Mouse (Mus musculus) T-helper 1 cell (primary cell): Measurements from ENCODE around the gene Rpusd2.

Experiments
- in situ Hi-C: fragments of 300-600 bp; cut with MboI, MseI; formaldehyde crosslinking; loops from one replicate; pipeline ENCODE4 v1.15.1; 2025; ENCODE audit warnings: high pct_unique_total_duplicates

Rpusd2 gene

GRCm38 (mm10) chr2:119028941-119029551, 5.5 kb upstream of the Rpusd2 start, which contains the start of gene Ccdc32:
Ccdc32 (minus strand) TSS chr2:119029393.
- in situ Hi-C loops, result no loop called here

DNA sequence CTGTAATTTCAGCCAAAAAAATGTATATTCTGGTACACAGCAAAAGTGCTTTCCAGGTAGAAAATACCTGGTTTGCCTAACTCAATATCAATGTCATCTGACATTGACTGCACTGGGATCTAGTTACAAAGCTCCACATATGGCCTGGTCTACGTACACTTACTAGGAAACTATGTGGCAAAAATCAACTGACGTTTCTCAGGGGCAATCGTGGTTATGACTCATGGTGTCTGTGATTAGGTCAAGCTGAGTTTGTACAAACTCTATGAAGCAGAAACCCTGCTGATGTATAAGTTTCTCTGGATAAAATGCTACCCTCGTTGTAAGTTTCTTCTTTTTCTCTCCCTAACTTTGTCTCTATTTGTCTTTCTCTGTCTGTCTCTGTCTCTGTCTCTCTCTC, 2.4 kb upstream of the Rpusd2 start:
- in situ Hi-C loops, result no loop called here

DNA sequence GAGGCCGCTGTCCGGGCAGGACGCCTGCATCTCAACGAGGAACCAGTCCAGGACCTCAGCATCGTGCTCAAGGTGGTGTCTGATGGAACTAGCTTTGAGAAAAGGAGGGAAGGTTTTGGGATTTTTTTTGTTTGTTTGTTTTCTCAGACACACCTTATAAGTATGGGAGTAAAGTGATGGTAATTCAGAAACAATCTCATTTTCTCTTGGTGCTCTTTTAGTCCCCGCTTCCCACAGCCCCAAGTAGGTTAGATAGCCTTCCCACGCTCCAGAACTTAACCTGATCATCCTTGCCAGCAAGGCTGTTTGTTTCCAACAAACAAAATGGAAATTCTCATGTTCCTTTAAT, 781 bp downstream of the Rpusd2 start:
- in situ Hi-C loops, result loop anchor here (5.0 kb wide), 1 partner anchor 257 kb away; no protein-coding TSS in a partner anchor

GRCm38 (mm10) chr2:119040882-119041281, 6.3 kb downstream of the Rpusd2 start:
- in situ Hi-C loops, result no loop called here

DNA sequence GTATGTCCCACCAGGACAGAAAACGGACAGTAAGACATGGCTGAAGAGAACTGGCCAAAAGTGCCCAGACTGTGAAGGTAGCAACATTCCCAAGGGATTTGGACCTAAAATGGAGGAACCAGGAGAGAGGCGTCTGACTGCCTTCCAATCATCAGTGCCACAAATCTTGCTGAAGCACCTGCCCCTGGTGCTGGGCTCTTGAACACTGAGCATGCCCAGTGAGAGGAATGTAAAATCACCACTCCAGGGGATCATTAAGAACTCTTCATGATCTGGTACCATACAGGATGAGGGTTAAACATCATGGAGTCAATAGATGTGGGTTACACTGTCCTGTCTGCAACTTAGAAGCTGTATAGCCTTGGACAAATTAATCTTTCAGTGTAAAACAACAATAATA, 10.6 kb downstream of the Rpusd2 start:
- in situ Hi-C loops, result no loop called here

DNA sequence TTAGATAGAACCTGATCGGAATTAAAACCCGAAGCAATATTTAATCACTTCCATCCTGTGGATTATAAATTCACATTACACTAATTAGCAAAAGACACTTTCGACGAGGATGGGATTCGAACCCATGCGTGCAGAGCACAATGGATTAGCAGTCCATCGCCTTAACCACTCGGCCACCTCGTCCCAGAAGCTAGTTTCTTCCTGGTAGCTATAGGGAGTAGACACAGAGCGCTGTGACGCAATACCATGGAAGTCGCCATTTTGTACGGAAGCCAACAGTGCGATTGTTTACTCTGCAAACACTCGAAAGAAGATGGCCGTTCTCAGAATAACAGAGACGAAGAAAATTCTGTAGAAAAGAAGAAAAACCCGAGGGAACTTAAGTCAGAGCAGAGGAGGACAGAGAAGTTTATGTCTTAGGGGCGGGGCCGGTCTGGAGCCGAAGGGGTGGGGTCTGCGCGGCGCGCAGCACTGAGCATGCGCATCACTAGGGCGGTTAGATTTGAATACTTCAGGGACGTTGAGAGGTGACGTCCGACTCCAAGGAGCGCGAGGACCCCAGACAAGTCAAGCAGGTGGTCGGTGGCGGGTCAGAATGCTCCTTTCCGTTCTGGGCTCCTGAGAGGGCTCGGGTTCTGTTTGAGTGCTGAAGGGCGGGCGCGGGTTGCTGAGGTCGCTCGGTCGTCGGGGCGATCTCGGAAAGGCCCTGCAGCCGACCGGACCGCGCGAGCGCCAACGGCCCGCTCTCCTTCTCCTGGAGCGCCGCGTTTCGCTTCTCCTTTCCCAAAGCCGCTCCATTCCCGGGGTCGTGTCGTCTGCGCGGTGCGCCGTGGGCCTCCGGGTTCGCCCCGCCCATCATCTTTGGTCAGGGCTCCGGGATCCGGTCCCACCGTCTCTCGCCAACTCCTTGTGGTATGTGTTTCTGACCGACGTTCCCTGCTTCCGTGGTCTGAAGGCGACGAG, 12.3 kb downstream of the Rpusd2 start, which contains the start of gene Knl1:
Gene Knl1, plus strand, starts transcription at position 471 of the 963 bp plus-strand sequence.
- in situ Hi-C loops, result no loop called here

- in situ Hi-C loops, result no loop called here
These were observed 13.3 kb downstream of the Rpusd2 start for GRCm38 (mm10) chr2:119047849-119048248.

- in situ Hi-C loops, result no loop called here
These were observed 15.6 kb downstream of the Rpusd2 start for GRCm38 (mm10) chr2:119050132-119050650.

DNA sequence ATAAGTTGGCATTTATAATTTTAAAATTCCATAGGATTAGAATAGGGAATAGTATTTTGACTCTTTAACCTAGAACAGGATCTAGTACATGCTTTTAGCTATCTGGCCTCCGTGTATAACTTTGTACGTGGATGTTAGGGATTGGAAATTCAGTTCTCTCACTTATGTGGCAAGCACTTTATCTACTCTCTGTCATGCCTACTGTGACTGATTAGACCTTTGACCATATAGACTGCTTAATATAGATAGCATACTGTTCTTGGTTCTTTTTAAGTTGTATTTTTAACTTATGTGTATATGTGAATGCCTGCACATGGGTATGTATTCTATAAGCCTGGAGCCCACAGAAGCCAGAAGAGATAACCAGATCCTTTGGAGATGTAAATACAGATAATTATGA, 25.5 kb downstream of the Rpusd2 start:
- in situ Hi-C loops, result no loop called here

DNA sequence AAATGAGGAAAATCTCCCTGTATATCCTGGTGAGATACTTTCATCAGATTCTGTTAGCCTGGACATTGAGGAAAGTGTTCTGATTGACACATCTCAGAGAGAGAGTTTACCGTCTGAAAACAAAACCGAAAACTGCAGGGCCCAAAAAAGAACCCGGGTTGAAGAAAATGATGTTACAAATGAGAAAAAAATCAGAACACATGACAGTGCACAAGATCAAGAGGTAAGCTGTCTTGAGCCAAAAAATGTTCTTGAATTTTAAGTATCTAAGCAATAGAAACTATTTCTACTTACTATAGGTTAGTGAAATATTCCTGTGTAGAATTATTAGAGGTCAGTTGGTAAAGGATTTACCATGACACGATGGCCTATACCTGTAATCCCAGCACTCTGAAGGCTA, 37.8 kb downstream of the Rpusd2 start:
- in situ Hi-C loops, result no loop called here

GRCm38 (mm10) chr2:119086156-119086555, 51.6 kb downstream of the Rpusd2 start:
- in situ Hi-C loops, result no loop called here
